Mouse (Mus musculus) layer of hippocampus, adult 9-10 months (tissue): ENCODE data around the gene Adm2.

Experiments used
- DNase-seq: peaks from one replicate; pipeline ENCODE4 v3.0.0; 2022; ENCODE audit warnings: low spot score

Gene Adm2

GRCm38 (mm10) chr15:89322670-89323522 lies at the start of gene Adm2:
Adm2 (plus strand) TSS chr15:89322720.
- DNase-seq: no peak

- no peak for DNase-seq
Measured at GRCm38 (mm10) chr15:89275497-89275896, 47.0 kb upstream of the Adm2 start.

- no peak for DNase-seq
Measured at GRCm38 (mm10) chr15:89277366-89277765, 45.2 kb upstream of the Adm2 start.

- no peak for DNase-seq
Measured at GRCm38 (mm10) chr15:89282546-89282945, 40.0 kb upstream of the Adm2 start.

GRCm38 (mm10) chr15:89284094-89284493 lies 38.4 kb upstream of the Adm2 start:
- no peak for DNase-seq

GRCm38 (mm10) chr15:89285004-89285403 lies 37.5 kb upstream of the Adm2 start:
- no peak for DNase-seq

GRCm38 (mm10) chr15:89285478-89285877 lies 37.0 kb upstream of the Adm2 start:
- DNase-seq: no peak

GRCm38 (mm10) chr15:89286114-89286513 lies 36.4 kb upstream of the Adm2 start:
- DNase-seq: no peak

GRCm38 (mm10) chr15:89286582-89286981 lies 35.9 kb upstream of the Adm2 start:
- DNase-seq: no peak

GRCm38 (mm10) chr15:89288227-89288767 lies 34.2 kb upstream of the Adm2 start:
- no peak for DNase-seq

- no peak for DNase-seq
Measured at GRCm38 (mm10) chr15:89289455-89289854, 33.1 kb upstream of the Adm2 start.

- no peak for DNase-seq
Measured at GRCm38 (mm10) chr15:89291521-89291920, 31.0 kb upstream of the Adm2 start.

GRCm38 (mm10) chr15:89292795-89293194 lies 29.7 kb upstream of the Adm2 start:
- DNase-seq: no peak

GRCm38 (mm10) chr15:89293778-89294177 lies 28.7 kb upstream of the Adm2 start:
- DNase-seq: no peak

GRCm38 (mm10) chr15:89295580-89296165 lies 26.8 kb upstream of the Adm2 start:
- DNase-seq: no peak

GRCm38 (mm10) chr15:89296465-89296864 lies 26.1 kb upstream of the Adm2 start:
- DNase-seq: no peak

GRCm38 (mm10) chr15:89297695-89298094 lies 24.8 kb upstream of the Adm2 start:
- no peak for DNase-seq

GRCm38 (mm10) chr15:89300180-89300579 lies 22.3 kb upstream of the Adm2 start:
- no peak for DNase-seq

- no peak for DNase-seq
Measured at GRCm38 (mm10) chr15:89300600-89300999, 21.9 kb upstream of the Adm2 start.

- DNase-seq: no peak
Measured at GRCm38 (mm10) chr15:89305966-89306365, 16.6 kb upstream of the Adm2 start.

GRCm38 (mm10) chr15:89307461-89307860 lies 15.1 kb upstream of the Adm2 start:
- no peak for DNase-seq

- no peak for DNase-seq
Measured at GRCm38 (mm10) chr15:89308406-89309139, 13.9 kb upstream of the Adm2 start.
